Mouse (Mus musculus) layer of hippocampus, postnatal 14 days (tissue): ENCODE data around the gene Trim75. TPM values are rescaled to one million over a fixed set of nuclear protein-coding genes. Genes with fewer than 3 reads are reported as not detected.

ENCODE experiments used
- DNase-seq, 2 experiments: peaks; one replicate each; pipeline ENCODE4 v3.0.0; 2021 to 2022; ENCODE audit warnings: low spot score in 2 of 2, mixed read lengths in 1 of 2
- total RNA-seq, 2 experiments: library from RNA; stranded (reverse); gene quantifications; 2 replicates each; pipeline ENCODE4 v1.2.3; 2021

Trim75 gene
- total RNA-seq, 2 experiments from 2014 or later, result not detected

GRCm38 (mm10) chr8:64945606-64946005 lies 42.0 kb downstream of the Trim75 start:
- DNase-seq, result no peak

GRCm38 (mm10) chr8:64944831-64945230 lies 42.8 kb downstream of the Trim75 start:
- DNase-seq, result no peak

GRCm38 (mm10) chr8:64942946-64943345 lies 44.7 kb downstream of the Trim75 start:
- no peak for DNase-seq

- peak; percentile 87 to 88 for DNase-seq
Observed at GRCm38 (mm10) chr8:64941495-64941894, 46.1 kb downstream of the Trim75 start.

- no peak for DNase-seq
Observed at GRCm38 (mm10) chr8:64941019-64941418, 46.6 kb downstream of the Trim75 start.

- DNase-seq, result no peak
Observed at GRCm38 (mm10) chr8:64934997-64935396, 52.6 kb downstream of the Trim75 start.

Other genes with a start within 250 kb of the Trim75 start
- 100 to 1,000 TPM; 220 to 258 TPM for gene Klhl2, start 137.8 kb downstream of the Trim75 start, total RNA-seq
- 10 to 100 TPM; 15.7 to 16.0 TPM for gene Tmem192, start 40.6 kb downstream of the Trim75 start, total RNA-seq
- gene Trim61, start 30.7 kb upstream of the Trim75 start, total RNA-seq, result not detected
- not detected for gene Trim60, start 30.8 kb upstream of the Trim75 start, total RNA-seq
- under 1 TPM in 1 of 2 experiments, not detected in 1; 0.69 TPM for gene Apela, start 49.5 kb upstream of the Trim75 start, total RNA-seq
- not detected for gene Gm10663, start 87.2 kb upstream of the Trim75 start, total RNA-seq
- gene BC030870, start 141.7 kb upstream of the Trim75 start, total RNA-seq, result not detected